Mouse (Mus musculus): ENCODE measurements at regions not wholly inside any gene's neighbourhood (a gene's known extent, or its start where the extent isn't known, plus 50 kb on each side); places are given as distances from the start of the nearest gene placed in this dataset.

DNA sequence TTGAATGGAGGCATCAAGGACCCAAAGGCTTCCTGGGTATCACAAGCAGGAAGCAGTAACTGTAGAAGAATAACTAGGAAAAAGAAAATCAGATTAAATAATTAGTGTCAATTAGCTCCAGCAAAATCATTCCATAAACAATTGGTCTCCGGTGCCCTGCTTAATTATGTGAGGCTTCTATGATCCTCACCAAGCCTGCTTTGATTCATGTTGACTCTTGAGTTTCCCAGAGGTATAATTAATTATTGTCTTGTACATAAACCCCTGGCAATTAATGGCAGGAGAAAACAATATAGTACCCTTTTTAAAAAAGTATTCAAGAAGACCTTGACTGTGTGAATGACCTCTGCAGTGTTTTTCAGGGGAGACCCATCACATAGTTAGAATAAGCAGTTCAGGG, 61.5 kb upstream of the Sp8 start:
- DNase-seq, result no peak

DNA sequence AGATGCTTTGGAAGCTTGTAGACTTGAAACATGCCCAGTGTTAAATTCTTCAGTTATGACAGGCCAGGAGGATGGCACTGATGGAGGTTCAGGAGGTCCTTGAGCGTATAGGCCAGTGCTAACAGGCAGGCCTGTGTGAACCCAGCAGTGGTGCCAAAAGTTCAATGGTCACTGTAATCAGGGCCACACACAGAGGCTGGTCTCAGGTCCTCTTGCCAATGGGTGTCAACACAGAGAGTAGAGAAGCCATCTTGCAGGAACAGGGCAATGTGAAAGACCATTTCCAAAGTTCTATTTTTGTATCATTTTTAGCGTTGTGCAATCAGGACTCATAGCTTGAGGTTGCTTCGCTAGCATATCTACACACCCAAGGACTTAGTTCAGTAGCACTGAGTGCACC, 64.2 kb upstream of the Sp8 start:
- DNase-seq, result peak; percentile 1

DNA sequence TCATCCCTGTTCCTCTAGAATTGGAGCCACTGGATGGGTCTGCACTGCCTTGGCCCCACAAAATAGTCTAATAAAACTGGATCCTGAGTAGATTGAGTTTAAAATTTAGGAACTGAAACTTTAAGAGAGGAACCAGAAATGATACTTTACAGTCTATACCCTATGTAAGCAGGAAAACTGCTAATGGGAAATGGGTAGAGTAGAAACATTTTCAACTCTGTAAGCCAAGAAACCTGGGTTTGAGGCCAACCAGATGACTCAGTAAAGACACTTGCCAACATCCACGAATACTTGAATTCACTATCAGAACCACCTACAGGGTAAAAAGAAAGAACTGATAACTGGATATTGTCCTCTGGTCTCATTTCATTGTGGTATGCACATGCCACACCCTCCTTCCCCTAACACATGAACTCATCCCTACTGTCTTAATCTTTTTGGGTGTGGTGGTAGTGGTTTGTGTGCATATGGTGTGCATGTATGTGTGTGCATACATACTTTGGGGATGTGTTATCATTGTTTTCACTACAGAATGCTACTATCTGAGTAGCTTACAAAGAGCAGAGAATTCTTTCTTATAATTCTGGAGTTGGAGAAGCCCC, 70.6 kb upstream of the Sp8 start:
- DNase-seq, result no peak

DNA sequence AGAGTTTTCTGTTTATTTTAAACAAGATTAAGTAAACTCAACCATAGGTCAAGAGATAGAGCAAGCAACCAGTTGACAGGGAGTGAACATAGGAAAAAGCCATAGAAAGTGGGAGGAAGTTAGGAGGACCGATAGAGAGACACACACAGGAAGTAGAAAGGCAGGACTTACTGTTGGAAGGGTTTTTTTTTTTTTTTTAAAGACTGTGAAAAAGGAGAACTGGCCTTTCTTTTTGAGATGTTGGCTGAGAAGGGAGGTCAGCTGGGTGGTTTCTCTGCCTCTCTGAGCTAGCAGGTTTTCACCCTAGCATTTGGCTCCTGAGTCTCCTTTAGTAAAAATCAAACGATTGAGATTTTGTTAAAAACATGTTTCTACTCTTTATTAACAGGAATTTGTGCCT, 73.3 kb upstream of the Sp8 start:
- DNase-seq, result no peak

DNA sequence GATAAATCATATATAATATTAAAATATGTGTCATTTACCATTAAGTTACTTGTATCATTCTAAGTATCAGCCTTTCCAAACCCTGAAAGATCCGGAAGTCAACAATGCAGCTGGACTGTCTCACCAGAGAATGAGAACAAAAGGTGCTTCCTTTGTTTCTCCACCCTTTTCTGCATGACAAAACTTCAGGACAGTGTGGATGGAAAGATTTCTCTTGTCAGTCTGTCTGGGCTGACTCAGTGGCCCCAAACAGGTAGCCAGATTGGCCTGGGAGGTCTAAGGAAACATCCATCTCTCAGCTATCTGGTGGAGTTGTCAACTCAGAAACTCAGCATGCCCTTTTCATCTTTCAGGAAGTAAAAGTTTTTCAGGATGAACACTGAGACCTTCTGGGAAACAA, 79.7 kb upstream of the Sp8 start:
- DNase-seq, result no peak

DNA sequence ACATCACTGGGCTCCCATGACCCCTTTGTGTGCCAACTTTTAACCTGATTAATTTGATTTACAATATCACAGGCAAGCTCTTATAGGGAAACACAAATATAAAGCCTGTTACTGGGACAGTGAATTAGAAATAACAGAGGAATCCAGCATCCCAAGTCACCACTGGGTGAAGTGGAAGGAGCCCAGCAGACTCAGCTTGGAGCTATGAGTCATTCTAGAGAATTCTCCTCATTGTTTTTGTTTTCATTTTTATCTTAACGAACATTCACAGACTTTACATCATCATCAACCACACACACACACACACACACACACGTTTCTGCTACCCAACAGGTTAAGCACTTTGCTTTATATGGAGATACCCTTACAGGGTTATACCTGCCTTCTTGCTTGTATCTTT, 92.1 kb upstream of the Sp8 start:
- DNase-seq, result no peak

DNA sequence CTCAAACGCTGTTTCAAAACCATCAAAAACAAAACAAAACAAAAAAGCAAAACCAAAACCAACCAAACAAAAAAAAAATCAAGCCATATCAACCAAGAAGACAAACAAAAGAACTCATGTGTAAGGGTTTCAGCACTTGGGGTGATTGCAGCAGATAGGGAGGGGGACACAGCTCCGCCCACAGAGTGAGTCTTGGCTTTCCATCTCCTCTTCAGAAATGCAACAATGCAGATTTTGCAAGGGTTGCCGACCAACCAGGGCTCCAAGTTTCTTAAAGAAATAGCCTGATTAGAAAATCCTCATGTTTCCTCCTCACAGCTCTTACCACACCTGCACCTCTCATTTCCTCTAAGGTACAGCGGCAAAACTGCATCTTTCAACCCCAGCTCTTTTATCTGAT, 107.0 kb upstream of the Sp8 start:
- no peak for DNase-seq

DNA sequence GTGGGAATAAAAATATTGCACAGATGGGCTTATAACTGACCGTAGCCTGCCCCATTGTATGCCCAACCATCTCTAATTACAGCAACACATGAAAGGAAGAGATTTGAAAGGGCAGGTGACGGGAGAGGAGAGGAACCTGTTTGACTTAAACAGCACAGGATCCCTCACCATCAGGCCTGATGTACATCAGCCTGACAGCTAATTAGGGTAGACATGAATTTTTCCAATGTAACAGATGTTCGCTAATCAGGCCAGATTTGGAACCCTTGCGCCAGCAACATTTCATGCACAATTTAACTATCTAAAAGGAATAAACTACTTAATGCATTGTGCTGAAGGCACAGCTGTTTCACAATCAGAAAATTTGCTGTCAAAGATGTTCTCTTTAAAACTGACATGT, 120.2 kb upstream of the Sp8 start:
- DNase-seq, result no peak

DNA sequence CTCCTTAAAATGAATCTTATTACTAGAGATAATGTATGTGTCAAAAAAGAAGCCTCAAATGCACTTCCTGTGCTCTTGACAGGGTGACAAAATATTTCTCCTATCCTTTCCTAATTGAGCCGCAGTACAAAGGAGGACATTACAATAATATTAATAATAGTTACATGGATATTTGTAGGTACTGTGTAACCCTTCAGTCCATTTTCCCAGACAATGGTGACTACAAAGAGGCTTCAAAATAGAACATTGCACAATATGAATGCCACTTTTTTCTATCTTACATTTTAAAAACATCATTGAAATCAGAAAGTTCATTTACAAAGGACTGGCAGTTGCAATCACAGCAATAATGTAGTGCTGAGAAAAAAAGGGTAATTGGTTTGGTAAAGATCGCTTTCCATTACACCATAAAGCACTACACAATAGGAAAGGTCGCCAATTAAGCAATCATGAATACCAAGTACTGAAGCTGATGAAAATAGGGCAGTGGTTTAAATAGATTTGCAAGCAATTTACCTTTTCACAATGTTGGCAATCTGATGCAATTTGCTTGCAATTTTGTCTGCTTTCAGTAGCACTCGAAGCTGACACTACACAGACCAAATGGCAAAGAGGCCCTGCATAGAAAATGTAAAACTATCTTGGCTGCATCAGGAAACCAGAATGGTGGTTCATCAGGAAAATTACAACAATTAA, 126.1 kb upstream of the Sp8 start:
- DNase-seq, result no peak

DNA sequence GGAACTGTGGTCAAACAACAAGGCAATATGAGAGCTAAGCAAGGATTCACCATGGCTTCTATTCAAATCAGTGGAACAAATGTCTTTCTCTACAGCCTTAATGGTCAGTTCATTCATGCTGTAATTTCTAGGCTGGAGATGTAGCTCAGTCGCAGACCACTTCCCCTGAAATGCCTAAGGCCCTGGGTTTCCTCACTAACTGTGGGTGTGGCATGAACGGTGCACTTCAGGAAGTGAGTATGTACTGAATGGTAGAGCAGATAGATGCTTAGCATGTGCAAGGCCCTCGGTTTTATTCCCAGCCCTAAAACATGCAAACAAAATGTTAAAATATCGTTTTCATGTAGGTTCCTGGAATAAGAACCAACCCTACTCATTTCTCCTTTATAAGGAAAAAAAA, 129.3 kb upstream of the Sp8 start:
- DNase-seq, result no peak

DNA sequence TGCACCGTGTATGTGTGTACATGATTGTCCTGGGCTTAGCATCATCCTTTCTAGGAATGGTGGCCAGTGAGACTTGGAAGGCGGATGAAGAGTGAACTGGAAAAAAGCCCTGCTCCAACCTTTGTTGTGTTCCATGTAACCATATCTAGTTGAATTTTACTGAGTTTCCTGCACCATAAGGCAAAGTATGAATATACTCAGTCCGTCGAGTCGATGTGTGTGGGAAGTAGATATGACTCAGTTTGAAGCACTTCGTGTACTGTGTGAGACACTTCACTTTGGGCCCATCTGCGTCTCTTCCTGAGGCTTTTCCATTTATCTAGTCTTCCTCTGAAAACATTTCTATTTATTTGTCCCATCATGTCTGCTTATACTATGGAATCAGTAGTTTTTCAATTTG, 139.5 kb upstream of the Sp8 start:
- DNase-seq, result no peak

DNA sequence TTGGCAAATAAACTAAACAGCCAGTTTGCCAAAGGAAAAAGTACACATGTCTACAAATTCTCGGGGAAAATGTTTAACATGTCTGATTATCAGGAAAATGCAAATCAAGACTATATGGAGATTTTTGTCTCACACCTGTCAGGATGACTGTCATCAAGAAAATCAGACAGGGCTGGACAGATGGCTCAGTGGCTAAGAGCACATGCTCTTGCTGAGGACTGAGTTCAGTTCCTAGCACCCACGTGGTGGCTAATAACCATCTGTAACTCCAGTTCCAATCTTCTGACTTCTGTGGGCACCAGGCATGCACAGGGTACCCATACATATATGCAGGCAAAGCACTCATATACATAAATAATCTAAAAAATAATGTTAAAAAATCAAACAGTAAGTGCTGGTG, 141.3 kb upstream of the Sp8 start:
- no peak for DNase-seq

DNA sequence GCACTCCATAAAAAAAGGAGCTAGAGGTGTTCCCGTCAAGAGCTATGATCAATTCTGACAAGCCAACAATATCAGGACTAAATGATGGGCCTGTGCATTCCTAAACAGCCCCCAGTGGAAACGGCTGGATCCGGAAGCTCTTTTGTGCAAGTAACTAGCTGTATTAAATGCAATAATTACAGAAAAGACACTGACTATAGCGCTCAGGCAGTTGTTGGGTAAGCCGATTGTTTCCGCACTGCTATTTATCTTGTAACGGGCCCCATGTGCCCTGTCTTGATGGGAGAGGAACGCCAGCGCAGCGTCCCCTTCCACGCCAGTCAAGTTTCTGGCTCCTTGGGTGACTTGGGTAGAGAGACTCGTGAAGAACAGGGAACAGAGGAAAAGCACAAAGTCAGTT, 142.4 kb upstream of the Sp8 start:
- DNase-seq, result no peak

DNA sequence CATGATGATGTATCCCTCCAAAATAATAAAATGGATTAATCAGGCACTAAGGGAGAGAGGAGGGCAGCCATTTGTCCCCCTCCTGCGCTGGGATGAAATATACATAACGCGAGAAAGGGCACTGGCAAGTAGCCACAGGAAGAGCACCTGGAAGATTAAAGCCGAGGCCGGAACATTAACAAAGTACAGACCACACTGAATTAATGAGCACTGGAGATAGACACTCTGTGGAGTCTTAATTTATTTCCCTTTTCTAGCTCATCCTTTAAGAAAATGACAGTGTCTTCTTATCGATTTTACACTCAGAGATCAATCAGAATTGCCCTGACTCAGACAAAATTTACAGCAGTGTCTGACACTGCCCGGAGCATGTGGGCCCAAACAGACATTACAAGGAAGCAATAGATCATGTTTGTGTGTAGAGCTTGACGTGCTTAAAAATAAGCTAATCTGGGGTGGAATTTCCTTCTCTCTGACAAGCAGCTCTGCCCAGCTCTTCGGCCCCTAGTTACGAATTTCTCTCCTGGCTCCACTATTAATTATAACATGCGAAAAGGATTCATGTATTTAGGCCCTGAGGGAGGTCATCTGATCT, 143.0 kb upstream of the Sp8 start:
- no peak for DNase-seq

DNA sequence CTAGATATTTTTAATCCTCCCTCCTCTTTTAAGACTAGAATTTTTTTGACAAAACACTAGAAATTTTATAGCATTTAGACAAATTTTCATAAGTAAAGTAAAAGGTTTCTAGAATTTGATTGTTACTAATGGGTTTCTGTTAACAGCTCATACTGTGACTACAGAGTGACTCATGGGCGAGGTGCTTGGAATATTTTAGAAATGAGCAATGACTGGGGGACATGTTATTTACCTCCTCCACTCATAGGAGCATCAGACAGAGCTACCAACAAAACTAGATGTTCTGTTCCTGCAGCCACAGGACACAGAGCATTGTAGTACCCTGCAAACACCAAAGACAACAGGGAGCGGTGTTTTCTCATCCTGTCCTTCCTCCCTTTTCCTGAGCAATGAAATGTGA, 144.3 kb upstream of the Sp8 start:
- DNase-seq, result no peak

DNA sequence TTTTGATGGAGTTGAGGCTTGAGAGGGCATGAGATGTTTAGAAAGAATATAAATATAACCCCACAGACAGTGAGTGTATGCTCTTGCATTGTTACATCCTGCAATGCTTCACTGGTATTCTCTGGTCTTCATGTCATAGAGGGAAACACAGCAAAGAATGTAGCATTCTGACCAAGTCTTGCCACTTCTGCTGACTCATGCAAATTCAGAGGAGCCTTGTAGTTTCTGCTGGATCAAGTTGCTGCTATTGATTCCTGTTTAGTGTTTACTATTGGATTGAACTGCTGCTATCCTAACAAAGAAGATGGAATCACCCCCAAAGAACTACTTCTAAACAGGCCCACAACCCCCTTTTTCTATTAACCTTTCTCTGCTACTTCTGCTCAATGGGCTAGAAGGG, 148.0 kb upstream of the Sp8 start:
- DNase-seq, result no peak

DNA sequence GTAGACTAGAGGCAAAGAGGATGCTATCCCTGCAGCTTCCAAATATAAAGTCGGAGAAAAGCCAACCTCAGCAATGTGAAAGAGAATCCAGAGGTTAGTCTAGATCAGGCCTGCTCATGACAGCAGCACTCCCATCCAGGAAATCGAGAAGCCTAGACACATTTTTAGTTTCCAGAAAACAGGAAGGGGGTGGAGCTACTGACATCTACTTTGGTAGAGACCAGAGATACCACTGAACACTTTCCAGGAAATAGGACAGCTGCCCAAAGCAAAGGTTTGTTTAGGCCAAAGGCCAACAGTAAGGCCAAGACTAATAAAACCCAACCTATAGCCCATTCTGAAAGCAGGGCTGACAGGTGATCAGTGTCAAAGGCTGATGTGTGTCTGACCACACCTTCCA, 151.4 kb upstream of the Sp8 start:
- DNase-seq, result no peak

DNA sequence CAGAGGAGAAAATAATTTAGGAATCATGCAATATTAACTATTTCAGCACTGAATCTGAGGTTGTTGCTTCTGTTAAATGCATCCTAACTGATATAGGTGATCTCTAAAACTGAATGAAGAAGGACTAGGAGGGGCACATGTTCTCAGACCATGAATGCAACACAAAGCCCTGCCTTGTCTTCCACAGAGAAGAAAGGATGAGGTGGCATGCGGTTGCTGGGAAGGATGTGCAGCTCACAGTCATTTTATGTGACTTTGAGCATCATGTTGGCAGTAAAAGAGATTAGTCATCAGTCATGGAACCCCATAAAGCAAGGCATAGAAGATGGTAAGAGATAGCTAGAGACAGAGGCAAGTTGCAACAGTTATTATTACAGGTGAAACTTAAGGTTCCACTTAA, 163.2 kb upstream of the Sp8 start:
- DNase-seq, result no peak

DNA sequence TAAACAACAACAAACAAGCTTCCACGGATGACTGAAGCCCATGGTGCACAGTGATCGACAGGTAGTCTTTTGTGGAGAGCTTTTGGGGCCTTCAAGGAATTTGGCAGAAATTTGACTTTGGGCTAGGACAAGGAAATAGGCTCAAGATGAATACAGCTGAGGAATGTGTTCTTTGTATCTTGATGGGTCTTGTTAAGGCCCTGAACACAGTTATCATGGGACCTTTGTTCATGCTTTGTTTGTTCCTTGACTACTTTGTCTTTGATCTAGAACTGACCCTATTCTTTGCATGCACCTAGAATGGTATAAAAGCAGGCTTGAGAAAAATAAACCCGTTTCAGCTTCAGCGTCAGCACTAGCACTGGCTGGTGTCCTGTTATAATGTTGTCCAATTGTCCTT, 168.1 kb upstream of the Sp8 start:
- DNase-seq, result no peak

DNA sequence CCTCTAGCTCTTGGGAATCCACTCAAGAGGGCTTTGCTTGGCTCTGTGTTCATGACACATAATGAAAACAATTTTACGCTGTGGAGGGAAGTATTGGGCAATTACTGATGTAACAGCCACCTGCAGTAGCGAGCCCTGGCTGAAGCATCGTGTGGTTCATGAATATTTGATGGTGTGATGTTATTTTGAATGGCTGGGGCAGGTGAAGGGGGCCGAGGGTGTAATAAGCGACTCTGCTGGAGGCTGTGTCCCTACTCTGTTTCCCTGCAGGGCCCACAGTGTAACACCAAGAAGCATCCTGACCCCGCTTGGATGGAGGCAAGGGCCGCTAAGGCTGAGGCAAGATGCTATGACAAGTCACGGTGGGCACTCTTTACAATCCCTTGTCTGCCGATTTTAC, 184.6 kb upstream of the Sp8 start:
- DNase-seq, result no peak

DNA sequence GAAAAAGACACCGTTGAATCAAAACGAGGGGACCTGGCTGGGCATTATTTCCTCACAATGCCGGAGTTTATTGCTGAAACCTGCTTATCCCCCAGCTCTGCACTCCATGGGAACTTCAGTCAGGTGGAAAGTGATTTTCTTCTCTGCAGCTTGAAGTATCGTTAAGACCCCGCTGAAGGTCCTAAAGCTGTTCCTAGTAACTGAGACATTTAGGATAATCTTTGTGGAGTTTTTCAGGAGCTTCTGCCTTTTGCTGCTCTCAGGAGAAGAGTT, 185.0 kb upstream of the Sp8 start:
- DNase-seq, result no peak

DNA sequence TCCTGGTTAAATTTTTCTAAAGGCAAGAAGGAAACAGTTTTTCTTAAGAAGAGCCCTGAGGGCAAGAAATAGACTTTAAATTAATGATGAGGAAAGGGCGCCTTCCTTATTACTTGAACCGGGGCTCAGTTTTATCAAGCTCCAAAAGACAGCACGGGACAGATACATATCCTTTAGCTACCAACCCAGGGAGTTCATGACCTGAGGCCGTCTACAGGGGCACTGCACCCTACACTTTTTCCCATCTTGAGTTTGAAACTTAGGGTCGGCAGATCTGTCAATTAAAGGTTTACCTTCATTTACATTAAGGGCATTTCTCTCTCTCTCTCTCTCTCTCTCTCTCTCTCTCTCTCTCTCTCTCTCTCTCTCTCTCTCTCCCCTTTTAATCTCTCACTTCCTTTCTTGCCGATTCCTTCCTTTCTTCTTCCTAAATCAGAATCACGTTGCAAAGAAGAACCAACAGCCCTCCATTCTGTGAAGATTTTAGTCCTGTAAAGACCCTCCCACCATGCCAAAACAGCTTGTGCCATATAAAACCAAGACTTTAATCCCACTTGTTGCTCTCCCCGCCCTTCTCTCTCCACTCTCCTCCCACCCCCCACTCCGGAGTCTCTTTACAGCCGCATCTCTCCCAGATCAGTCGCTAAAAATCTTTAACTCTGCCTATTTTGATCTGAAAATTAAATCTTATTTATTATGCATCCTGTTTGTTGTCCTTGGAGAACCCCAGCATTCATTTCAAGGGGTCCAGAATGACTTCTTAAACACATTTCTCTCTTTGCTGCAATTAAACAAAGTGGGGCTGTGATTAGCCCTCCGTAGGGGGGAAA, 185.5 kb upstream of the Sp8 start:
- DNase-seq, result no peak

DNA sequence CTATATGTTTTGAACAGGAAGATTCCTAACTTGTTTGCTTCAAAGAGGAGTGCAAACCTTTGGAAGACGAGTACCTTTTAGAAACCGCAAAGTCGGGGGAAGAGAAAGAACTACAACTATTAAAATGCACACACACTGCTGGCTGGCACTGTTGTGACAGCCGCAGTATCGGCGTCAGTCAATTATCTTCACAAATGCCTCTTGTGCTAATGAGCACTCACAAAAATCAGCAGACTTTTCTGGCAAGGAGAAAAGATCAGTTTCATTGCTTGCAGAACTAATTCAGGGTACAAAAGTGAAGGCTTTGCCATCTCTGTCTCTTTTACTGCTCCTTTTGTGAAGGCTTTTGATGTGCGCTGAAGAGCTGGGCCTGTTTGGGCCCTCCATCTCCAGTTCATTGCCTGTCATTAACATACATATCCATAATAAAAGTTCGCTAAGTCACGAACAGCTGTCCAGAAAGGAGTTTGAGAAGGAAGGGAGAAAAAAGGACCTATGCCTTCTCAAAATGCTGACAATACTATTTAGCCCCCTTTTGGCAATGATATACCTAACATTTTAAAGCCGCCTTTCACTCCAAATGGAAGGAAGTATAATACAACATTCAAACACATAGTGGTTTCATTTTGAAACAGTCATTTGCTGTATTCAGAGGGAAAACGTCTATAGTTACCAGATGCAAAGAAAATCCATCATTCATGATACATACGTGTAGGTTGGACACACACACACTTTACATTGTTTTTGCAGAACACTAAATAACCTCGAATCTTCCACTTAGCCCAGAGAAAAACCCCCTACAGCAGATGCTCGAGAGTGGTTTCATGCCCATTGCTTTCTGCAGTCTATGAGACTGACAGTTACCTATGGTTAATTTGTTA, 186.6 kb upstream of the Sp8 start:
- no peak for DNase-seq
